Mouse (Mus musculus): ENCODE measurements at regions not wholly inside any gene's neighbourhood (a gene's known extent, or its start where the extent isn't known, plus 50 kb on each side); places are given as distances from the start of the nearest gene placed in this dataset.
"Not testable (repeated sequence)": the region's sequence is repeated elsewhere in the genome, so short reads cannot be mapped to it uniquely, and the experiment has no call there.

GRCm38 (mm10) chrX:91059251-91059650 lies 167.3 kb downstream of the Gm44 start:
- peak; percentile 10 for DNase-seq (ENCODE audit: low read depth)

- DNase-seq (ENCODE audit: low read depth), result not testable (repeated sequence)
Measured at GRCm38 (mm10) chrX:91085137-91085536, 193.2 kb downstream of the Gm44 start.

Measured in 416B (cell line).